Mouse (Mus musculus) brain, embryonic 14.5 days (tissue): ENCODE measurements at regions not wholly inside any gene's neighbourhood (a gene's known extent, or its start where the extent isn't known, plus 50 kb on each side); places are given as distances from the start of the nearest gene placed in this dataset.

ENCODE experiments used
- CTCF ChIP-seq: fragments of 200-500 bp; IDR thresholded peaks from 2 replicates; pipeline ENCODE4 v1.5.1; 2012; ENCODE audit warnings: inconsistent platforms, mild to moderate bottlenecking, moderate library complexity, borderline replicate concordance; ENCODE audit not compliant: insufficient read depth, insufficient read length; ENCODE audit errors: extremely low read depth
- POLR2A ChIP-seq: fragments of 200-500 bp; IDR thresholded peaks from 2 replicates; pipeline ENCODE4 v1.6.1; 2012; ENCODE audit warnings: mild to moderate bottlenecking, inconsistent platforms, borderline replicate concordance; ENCODE audit not compliant: poor library complexity, insufficient read depth, insufficient read length, severe bottlenecking; ENCODE audit errors: extremely low read depth

DNA sequence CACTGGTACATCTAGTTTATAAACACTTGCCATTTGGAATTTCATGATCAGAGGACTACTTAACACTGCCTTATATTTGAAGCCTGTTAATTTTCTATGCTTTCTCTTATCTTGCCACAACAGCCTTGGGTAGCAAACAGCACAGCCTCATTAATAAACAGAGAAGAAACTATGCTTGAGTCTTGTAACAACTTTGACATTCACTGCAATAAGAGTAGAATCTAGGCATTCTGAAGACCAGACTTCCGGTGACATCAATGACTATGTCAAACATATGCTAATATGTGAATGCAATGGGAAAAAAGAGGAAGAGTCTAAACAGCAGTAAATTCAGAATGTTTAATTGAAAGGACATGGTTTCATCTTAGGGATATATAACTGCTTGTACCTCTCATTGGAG, 768.0 kb downstream of the Defb40 start:
- TF ChIP-seq CTCF = no peak
- TF ChIP-seq POLR2A = no peak
